Mouse (Mus musculus) cerebellum, adult 18-20 months (tissue): ENCODE measurements around the gene Rasl10a.
"Not testable (repeated sequence)": the region's sequence is repeated elsewhere in the genome, so short reads cannot be mapped to it uniquely, and the experiment has no call there.

Experiments used
- DNase-seq, 2 experiments: peaks; one replicate each; pipeline ENCODE4 v3.0.0; 2021

Gene Rasl10a

DNA sequence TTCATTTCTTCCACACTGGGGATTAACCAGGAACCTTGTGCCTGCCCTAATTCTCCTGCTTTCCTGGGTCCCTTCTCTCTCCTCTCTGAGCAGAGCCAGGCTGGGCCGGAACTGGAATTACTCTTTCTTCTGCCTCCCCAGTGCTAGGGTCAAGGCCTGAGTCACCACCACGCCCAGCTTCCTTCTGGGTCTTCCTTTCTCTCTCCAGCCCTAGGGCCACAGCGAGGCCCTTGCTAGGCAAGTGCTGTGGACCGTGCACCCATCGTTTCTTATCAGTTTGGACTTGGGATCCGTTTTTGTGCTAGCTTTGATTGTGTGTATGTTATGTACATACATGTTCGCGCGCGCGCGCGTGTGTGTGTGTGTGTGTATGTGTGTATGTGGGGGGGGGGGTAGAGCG, 3.8 kb upstream of the Rasl10a start:
- DNase-seq, result no peak

DNA sequence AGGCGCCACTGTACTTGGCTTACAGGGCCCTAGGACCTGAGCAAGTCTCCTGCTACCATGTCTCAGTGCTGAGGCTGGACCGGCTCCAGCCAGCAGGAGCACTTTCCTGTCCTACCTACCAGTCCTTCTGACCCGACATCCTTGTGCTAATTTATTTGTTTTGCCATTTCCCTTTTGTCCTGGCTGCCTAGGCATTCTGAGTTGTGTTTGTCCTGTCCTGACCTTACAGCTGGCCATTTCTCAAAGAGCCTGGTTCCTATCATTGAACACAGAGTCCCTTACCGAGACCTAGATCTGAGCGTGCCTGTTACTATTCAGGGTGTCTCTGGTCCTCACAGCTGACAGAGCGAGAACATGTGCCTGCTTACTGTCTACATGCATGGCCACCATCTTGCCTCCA, 3.1 kb upstream of the Rasl10a start:
- DNase-seq, result no peak

DNA sequence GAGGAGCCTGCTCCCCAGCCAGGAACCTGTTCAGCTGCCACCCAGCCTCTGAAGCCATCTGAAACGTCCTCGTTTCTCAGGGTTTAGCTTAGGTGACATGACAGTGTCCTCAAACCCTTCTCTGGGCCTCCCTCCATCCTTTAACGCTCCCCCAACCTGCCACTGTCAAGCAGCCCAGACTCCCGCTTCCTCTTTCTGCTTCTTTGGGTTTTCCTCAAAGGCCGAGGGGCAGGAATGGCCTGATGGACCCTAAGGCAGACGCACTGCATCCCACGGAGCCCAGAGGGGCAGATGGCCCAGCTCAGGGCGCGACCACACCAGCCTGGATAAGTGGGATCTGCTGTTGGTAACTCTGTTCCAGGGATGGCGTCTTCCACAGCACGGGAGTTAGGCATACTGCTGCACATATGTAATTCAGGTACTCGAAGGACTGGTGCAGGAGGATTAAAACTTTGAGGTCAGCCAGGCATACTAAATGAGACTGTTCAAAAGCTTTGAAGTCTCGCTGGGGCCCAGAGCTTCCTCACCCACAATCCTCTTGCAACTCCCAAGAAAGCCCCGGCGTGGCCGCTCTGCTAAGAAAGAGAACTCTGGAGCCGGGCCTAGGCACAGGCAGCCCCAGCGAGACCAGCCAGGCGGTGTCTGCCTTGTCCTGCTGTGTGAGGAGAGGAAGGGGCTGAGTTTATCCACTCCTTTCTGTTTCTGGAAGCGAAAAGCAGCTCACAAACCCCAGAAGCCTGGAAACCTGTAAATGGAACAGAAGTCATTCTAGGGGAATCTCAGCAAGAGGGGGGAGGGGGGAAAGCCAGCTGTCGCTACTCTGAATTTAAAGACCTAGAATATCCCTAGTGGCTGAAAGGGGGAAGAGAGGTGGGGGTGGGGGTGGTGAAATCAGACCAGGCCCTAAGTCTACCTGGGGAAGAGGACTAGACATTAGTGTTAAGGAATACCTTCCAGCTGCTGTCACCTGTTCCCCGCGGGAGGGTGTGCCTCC, 1.7 kb upstream of the Rasl10a start:
- DNase-seq, result no peak

DNA sequence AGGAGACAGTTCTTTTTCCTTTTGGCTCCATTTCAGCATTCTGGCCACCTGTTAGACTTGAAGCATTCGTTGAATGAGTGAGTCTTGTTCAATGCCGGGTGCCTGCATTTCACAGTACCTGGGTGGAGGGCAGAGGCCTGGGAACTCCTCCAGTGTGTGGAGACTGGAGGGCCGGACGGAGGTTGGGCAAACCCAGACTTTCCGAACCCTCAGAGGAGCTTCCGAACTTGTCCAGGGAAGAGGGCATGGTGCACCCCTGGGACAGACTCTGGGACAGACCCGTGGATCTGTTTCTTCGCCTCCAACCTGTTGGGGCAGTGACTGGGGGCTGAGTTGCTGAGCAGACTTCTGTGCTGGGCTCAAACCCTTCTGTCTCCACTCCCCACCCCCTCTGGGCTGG, 864 bp upstream of the Rasl10a start:
- no peak for DNase-seq

DNA sequence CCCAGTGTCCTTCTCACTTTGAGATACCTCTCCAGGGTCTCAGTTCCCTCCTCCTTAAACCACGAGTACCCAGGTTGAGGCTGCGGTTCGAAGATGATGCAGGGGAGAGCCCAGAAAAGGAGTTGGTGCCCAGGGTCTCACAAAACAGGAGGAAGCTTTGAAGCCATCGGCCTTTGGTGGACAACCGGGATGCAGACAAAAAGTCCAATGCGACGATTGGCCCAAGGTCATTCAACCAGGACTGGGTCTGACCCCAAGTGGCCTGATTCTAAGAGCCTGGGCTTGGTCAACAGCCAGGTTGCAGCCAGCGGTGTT, 430 bp upstream of the Rasl10a start:
- DNase-seq, result no peak

DNA sequence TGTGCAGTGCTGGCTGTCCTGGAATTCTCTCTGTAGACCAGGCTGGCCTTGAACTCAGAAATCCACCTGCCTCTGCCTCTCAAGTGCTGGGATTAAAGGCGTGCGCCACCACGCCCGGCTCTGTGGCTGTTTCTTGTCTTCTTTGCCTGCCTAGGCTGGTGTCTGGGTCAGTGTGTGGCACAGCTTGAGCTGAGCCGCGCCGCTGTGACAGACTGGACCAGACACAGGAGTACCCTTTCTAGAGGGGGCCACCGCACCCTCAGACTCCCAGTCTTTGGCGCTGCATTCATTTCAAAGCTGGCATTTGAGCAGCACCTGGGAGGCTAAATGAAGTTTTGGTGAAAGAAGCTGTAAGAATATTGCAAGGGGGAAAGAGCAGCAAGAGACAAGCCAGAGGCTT, 855 bp downstream of the Rasl10a start:
- DNase-seq, result no peak

DNA sequence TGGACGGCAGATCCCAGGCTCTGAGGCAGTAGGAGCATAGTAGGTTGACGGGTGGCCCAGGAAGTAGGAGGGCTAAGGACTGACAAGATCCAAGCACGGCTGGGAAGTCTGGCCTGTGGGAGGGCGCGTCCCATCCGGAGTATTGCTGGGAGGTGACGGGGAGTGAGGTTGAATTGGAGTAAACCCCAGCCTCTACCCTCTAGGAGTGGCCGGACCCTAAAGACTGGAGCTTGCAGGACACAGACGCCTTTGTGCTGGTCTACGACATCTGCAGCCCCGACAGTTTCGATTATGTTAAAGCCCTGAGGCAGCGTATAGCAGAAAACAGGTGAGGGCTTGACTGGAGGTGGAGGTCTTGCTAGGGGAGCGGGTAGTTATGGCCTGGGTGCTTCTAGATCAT, 1.3 kb downstream of the Rasl10a start:
- DNase-seq, result no peak

DNA sequence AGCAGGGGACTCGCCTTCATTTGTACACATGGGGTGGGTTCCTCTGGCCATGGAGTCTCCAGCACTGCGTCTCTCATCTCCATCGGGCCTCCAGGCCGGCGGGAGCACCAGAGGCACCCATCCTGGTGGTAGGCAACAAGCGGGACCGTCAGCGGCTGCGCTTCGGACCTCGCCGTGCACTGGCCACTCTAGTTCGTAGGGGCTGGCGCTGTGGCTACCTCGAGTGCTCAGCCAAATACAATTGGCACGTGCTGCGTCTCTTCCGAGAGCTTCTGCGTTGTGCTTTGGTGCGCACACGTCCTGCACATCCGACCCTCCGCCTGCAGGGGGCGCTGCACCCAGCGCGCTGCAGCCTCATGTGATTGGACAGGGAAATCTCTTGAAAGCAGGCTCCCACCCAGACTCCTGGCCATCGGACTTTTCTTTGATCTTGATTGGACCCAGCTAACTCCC, 1.8 kb downstream of the Rasl10a start:
- DNase-seq, result peak in 1 of 2 experiments; percentile 42

DNA sequence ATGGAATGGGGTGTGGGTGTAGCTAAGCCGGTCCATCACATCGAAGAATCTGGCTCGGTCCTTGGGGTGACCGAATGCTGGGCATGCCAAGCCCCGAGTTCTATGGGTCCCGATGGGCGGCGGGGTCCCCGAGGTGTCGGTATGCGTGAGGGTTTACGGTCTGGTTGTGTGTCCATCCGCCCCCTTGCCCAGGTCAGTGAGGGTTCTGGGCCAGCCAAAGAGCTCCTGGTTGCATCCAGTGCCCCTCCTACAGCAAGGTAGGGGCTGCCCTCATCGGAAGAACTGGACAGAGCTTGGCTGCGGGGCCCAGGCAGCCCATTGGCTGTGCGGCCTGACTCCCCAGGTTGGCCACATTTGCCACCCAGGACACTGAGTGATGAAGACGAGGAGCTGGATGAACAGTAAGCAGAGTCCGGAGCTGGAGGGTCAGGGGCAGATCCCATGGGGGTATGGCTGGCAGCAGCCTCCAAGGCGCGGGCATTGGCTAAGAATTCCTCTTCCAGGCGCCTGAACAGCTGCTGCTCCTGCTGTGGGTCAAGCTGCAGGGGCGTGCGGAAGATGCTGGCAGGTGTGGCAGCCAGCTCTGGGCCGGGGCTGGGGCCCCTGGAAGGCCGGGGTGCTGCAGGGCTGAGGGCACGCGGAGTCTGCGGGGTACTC, 3.0 kb downstream of the Rasl10a start:
- DNase-seq, result no peak

DNA sequence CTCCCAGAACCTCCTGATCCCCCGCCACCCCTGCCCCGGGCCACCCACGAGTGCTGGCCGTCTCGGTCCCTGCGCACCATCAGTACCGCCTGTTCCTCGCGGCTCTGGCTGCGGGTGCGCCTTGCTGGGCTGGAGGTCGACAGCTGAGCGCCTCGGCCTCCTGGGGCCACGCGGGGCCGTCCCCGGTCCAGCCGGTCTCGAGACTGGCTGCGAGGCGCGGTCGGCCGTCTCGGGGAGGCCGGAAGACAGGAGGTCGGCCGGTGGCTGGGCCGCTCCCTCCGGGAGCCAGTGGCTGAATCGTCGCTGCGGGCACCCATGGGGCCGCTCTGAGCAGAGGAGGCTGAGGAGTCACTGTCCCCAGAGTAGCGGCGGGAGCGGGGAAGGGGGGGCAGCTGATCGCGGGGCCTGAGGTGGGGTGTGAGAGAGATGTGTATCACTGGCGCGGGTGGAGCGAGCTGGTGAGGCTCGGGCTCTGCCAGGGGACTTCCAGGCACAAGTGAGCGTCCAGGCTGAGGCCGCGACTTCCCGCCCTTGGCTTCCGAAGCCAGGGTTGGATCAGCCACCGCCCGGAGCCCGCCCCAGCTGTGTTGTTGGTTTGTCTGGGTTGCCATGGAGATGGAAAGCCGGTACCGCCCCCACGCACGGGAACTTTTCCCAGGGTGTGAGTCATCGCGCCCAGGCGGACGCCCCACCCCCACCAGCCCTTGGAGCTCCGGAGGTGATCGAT, 3.6 kb downstream of the Rasl10a start:
- peak; percentile 76 to 81 for DNase-seq

DNA sequence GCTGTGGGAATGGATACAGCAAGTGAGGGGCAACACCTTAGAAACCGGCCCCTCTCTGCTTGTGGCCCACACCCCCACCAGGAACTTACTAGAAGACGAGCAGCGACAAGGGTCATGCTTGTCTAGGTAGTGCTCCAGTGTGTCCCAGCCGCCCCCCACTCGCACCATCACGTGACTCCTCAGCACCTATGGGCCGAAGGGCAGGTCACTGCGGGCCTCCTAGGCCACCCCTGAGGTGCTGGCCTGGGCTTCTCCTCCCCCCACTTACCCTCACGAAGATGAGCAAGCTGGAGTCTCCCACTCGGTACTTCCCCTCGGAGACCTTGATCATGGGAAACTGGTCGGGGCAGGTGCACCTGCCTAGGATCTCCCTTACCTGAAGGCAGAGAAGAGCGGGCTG, 4.4 kb downstream of the Rasl10a start:
- DNase-seq, result no peak

DNA sequence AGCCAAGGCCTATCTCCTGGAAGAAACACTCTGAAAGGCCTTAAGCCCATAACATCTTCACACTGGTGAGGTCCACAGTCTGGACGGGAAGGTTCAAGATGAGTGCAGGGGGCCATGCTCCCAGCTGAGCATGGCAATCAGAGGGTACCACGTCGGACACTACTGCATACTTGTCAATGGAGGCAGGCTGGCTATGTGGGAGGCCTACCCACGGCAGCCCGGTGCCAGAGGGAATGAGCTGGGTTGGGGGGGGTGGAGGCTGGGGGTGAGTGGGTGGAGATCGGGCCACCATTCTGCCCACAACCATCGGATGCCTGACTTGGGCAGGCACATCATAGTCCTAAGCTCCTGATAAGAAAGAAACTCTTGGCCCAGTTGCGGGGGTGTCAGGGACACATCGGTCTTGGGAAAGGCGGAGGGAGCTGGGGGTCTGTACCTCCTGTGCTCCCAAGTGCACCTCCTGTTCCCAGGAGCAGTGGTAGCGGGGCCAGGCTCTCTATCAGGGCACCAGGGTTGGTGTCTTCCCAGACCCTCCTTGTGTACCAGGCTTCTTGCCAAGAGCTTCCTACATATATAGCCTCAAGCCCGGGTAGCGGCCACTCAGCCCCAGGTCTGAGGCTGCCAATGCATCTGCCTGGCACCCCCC, 5.1 kb downstream of the Rasl10a start:
- no peak for DNase-seq

DNA sequence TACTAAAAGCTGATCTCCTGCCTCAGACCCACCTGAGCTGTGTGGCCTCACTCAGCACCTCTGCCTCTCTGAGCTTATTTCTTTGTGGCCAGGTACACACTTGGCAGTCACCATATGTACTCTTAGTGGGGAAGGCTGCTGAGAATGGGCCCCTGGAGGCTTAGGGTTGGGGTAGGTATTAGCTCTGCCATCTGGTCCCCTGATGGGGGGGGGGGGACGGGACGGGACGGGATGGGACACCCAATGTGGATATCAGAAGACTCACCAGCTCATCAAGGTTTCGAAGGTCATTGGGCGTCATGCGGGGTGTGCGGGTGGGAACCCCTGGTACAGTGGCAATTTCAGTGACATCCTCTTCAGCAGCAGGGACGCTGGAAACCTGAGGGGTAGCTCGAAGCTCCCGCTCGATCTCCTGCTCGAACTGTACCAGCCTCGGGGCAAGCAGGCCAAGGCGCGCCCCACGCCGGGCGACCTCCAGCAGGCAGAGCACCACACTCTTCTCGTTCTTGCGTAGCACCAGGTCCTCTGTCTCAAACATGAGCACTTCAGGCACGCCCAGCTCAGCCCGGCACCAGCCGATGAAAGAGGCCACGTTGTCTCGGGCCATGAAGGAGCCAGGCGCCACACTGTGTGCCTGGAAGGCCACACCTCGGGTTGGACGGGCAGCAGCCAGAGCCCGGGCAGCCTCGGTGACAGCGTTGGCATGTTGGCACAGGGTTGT, 5.8 kb downstream of the Rasl10a start:
- DNase-seq, result peak in 1 of 2 experiments; percentile 45

DNA sequence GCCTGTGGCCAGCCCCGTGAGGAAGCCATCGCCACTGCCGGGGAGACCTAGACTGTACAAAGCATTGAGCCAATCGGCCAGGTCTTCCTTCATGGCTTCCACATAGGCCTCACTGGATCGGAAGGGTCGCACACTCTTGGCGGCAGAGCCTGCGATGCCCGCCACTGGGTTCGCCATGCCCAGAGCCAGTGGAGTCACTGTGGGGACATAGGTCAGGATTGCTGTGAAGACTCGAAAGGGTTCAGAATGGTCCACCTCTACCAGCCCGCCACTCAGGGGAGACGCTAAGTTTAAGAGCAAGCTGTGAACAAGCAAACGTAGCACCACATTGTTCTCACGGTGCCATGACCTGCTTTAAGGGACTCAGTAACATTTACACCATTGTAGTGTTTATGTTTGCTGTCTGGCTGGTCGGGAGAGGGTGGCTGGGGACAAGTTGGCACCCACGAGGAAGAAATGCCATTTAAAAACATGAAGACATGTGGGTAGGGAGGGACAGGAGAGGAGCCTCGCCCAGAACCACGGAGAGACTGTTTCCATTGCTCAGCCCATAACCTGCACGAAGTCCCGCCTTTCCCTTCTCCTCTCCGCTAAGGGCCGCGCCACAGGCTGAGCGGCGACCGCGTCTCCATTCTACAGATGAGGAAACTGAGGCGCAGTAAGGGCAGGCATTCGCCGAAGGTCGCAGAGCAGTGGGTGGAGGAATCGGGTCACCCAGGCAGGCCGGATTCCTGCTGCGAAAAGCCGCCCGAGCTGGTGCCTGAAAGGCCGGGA, 6.5 kb downstream of the Rasl10a start:
- no peak for DNase-seq

DNA sequence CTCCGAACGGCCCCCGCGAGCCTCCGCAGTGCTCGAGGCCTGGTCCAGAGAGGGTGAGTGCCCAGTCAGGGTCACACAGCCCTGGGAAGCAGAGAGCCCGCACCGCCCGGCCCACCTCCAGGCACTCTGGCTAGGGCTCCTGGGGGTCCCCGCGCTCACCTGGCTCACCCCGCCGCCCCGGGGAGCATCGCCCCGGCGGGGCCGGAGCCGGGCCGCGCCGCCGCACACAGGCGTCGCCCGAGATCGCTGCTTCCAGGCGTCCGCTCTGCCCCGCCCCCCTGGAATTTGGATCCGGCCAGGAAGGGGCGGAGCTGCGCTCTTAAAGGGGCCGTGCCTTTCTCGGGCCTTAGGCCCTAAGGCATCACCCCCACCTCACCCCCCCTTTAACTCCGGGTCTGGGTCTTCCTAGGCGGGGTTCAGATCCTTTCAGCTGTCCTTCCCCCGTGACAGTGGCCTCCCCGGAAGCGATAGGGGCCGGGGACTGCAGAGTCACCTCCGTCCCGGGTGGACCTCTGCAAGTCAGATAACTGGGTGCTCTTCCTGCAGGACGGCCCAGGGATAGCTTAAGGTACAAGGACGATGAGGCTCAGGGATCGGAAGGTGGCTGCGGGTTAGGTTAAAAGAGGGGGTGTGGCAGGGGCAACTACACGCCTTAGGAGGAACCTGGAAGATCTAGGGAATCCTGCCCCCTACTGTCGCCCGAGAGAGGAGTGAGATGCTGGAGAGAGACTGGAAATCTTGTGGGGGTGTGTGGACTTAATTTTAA, 7.3 kb downstream of the Rasl10a start, which contains the start of gene Gas2l1:
Gene Gas2l1 (minus strand): TSS at position 272 of the 766 bp plus-strand sequence.
- DNase-seq, result peak; percentile 87 to 92

DNA sequence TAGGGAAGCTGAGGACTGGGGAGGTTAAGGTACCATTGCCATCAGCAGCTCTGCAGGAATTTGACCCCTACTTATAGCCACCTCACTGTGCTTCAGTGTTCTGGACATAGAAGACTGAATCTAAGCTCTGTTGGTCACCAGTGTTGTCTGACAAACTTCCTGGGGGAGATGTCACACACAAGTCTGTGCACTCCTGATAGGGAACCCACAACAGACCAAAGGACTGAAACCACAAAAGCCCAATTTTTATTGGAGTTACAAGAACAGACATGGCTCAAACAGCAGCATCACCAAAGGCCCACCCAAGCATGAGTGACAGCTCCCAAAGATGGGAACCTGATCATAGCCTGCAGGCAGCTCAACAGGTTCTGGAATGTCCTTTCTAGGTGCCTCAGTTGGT, 9.1 kb downstream of the Rasl10a start:
- DNase-seq, result no peak

DNA sequence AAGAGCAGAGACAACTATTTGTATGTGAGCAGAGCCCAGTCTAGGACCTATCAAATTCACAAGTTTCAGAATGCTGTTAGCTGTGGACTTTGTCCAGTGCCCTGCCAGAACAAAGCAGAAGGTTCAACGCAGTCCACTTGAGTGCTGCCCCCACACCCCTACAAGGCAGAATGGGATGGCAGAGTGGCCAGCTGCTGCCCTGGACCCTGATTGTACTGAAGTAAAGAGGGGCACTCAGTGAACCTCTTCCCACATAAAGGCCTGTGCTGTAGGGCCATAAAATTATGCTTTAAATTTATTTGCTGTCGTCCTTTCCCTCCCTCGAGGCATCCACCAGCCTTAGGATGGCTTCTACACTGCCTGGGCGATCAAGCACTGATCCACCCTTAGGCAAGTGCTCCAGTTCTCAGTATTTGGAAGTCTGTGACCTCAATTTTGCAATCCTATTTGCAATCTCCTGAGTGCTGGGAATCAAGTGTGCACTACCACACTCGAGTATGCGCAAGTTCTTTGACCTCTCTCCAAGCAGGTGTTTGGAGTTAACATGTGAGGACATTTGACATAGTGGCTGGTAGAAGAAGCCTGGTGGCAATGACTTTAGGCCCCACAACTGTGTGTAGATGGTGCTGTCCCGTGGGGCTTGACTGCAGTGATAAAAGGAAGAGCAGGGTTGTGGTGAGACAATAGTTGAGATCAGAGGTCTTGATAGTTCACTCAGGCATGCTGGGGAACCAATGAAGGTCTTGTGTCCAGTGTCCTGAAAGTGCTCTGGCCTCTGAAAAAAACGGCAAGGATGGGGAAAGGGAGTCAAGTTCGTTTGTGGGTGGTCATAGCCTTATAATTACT, 10.4 kb downstream of the Rasl10a start:
- DNase-seq, result no peak

DNA sequence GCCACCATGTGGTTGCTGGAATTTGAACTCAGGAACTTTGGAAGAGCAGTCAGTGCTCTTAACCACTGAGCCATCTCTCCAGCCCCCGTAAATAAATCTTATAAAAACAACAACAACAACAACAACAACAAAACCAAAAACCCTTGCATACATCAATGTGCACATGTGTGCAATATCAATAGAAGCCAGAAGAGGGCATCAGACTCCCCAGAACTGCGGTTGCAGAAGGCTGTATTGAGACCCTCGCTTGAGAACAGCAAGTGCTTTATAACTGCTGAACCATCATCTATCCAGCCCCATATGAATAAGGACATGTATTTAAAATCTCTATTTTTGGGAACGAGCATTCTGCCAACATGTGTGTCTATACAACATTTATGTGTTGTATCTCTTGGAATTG, 17.0 kb downstream of the Rasl10a start:
- no peak for DNase-seq

DNA sequence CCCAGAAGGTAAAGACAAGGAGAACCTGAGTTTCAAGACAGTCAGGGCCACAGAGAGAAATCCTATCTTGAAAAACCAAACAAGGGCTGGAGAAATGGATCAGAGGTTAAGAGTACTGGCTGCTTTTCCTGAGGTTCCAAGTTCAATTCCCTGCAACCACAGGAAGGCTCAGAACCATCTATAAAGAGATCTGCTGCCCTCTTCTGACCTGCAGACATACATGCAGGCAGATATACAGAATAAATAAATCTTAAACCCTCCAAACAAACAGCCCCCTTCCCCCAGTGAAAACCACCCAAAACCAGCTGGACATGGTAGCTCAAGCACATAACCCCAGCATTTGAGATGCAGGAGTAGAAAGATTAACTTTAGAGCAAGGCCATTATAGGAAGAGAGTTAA, 17.8 kb downstream of the Rasl10a start:
- DNase-seq, result no peak

DNA sequence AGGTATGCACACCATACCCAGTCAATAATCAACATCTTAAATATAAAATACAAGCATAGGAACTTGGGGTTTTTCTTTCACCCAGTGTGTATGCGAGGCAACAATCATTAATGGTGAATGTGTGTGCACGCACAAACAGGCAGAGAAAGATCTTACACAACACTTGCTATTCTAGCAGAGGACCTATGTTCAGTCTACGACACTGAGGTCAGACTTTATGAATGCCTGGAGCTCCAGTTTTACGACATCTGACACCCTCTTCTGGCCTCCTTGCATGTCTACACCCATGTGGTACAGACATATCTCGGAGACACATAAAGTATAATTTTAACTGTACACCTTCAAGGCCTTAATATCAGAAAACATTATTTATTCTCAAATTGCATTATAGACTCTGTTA, 18.9 kb downstream of the Rasl10a start:
- not testable (repeated sequence) for DNase-seq
